Mouse (Mus musculus) bone marrow macrophage, adult 2 months (primary cell): ENCODE measurements around the gene Nup210. TPM values are rescaled to one million over a fixed set of nuclear protein-coding genes. Genes with fewer than 3 reads are reported as not detected.

Experiments
- H3K27ac ChIP-seq: 2 replicates; pipeline ENCODE4 v1.5.1; 2012; ENCODE audit warnings: low read depth, low read length; ENCODE audit not compliant: insufficient read depth
- H3K4me1 ChIP-seq: 2 replicates; pipeline ENCODE4 v1.6.1; 2012; ENCODE audit warnings: low read length; ENCODE audit not compliant: control insufficient read depth, insufficient read depth
- H3K4me3 ChIP-seq: 2 replicates; pipeline ENCODE4 v1.5.1; 2012; ENCODE audit warnings: mild to moderate bottlenecking, low read length, moderate library complexity; ENCODE audit not compliant: insufficient read depth
- CTCF ChIP-seq: IDR thresholded peaks from 2 replicates; pipeline ENCODE4 v1.5.1; 2012; ENCODE audit warnings: low read depth, mild to moderate bottlenecking, low read length, moderate library complexity
- POLR2A ChIP-seq: IDR thresholded peaks from 2 replicates; pipeline ENCODE4 v1.6.1; 2012; ENCODE audit warnings: mild to moderate bottlenecking, low read depth, low read length, borderline replicate concordance
- polyA plus RNA-seq: library from polyadenylated mRNA; stranded (reverse); fragments of >200 nt; gene quantifications from 2 replicates; pipeline ENCODE4 v1.2.4, GENCODE M21; 2012; ENCODE audit not compliant: missing spikeins, insufficient read depth, insufficient read length

Gene Nup210
- polyA plus RNA-seq, 1 experiment, result 1.2 TPM

DNA sequence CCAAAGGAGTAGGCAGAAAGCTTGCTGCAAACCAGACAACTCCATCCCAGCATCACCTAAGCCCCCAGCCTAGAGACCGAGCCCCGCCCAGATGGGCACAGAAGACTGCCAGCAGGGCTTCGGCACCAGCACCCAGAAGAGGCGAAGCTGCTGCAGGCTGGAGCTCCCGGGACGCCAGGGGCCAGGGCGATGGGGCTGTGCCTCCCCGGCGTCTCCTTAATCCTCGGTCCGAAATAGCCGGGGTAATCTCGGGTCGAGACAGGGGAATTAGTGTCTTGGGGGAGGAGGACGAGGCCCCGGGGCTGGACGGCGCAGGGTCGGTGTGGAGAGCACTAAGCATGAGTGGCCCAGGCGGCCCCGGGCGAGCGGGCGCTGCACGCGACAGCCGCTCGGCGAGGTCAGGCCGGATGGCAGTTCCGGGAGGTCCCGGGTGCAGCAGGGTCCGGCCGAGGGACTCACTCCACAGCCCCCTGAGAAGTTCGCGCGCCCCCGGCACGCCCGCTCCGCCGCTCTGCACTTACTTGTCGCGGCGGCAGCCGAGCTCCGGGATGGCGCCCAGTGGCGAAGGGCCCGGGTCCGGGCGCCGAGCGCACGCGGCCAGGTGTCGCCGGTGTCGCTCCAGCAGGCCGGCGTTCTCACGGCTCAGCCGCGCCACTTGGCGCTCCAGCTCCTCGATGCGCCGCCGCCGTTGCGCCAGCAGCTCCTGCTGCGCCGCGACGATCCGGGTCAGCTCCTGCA, 128.9 kb downstream of the Nup210 start:
- Histone ChIP-seq H3K27ac (no peak overlapping the region), H3K4me1 (no peaks in the 10 kb centered on the region), H3K4me3 (peak overlapping the region; percentile 61)
- TF ChIP-seq POLR2A (no peak), CTCF (no peak)

DNA sequence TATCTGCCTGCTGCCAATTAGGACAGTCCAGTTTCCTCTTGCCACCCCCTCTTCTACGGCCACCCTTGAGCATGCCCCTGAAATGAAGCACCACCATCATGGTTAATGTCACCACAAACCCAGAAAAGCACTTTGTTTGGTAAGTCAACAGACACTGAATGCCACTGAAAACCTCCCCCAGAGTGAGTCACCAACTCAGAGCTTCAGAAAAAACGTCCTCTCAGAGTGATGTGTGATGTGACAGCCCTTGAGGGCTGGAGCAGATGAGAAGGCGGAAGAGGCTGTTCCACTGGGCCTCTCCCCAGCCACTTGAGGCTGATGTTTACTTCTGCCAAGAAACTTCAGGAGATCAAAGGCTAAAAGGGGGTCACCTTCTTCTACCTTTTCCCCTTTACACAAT, 132.5 kb downstream of the Nup210 start:
- Histone ChIP-seq H3K4me3 (no peak overlapping the region), H3K27ac (no peak overlapping the region), H3K4me1 (no peaks in the 10 kb centered on the region)
- TF ChIP-seq CTCF, result no peak
- TF ChIP-seq POLR2A, result no peak

DNA sequence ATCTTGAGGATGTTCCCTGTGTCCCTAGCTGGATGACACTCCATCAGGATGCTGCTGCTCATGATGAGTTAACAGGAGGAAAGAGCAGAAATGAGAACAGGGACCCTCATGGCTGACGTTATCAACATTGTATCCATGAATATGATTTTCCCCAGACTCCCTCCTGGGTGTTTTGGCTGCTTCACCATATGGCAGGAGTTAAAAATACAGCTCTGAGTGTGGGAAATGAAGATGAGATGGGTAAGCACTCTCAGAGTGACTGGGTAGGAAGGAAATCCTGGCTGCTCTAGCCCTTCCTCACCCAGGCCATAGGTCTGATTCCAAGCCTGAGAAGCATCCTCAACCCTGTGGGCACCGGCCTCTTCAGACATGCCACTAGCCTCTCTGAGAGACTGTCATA, 142.3 kb downstream of the Nup210 start:
- no peaks in the 10 kb centered on the region for H3K4me1 ChIP-seq
- no peak overlapping the region for H3K4me3 ChIP-seq
- TF ChIP-seq CTCF (no peak), POLR2A (no peak)
- no peak overlapping the region for H3K27ac ChIP-seq

- H3K4me1 ChIP-seq, result no peaks in the 10 kb centered on the region
- TF ChIP-seq POLR2A, result no peak
- no peak for TF ChIP-seq CTCF
- H3K4me3 ChIP-seq, result no peak overlapping the region
- H3K27ac ChIP-seq, result no peak overlapping the region
Observed at GRCm38 (mm10) chr6:90969341-90969871, 147.2 kb downstream of the Nup210 start.

Other genes with a start within 250 kb of the Nup210 start
- gene Iqsec1, start 128.1 kb downstream of the Nup210 start, polyA plus RNA-seq, result 38.2 and 43.8 TPM in 2 replicates
- gene Hdac11, start 39.8 kb upstream of the Nup210 start, polyA plus RNA-seq, result 1.6 and 2.8 TPM in 2 replicates
- gene Fbln2, start 95.6 kb upstream of the Nup210 start, polyA plus RNA-seq, result 1.7 and 3.1 TPM in 2 replicates